Mouse (Mus musculus) heart, embryonic 13.5 days (tissue): ENCODE data around the gene Hnrnpl. TPM values are rescaled to one million over a fixed set of nuclear protein-coding genes. Genes with fewer than 3 reads are reported as not detected.
A peak's percentile ranks its signal among the peaks of the same experiment; 100 is the strongest.
"Not testable (repeated sequence)": the region's sequence is repeated elsewhere in the genome, so short reads cannot be mapped to it uniquely, and the experiment has no call there.

ENCODE experiments used
- ATAC-seq: fragments of 200-750 bp; cut with Nextera tagmentation; 2 replicates; pipeline ENCODE4 v1.8.0; 2017; ENCODE audit warnings: moderate TSS enrichment; ENCODE audit not compliant: insufficient number of reproducible peaks, low FRiP score, low TSS enrichment; ENCODE audit errors: extremely low read depth
- H3K27ac ChIP-seq: fragments of 300-500 bp; sonication (generic); replicated peaks from 2 replicates; pipeline ENCODE4 v1.5.1; 2015; ENCODE audit warnings: moderate library complexity, mild to moderate bottlenecking, inconsistent platforms
- H3K27me3 ChIP-seq: fragments of 300-500 bp; sonication (generic); replicated peaks from 2 replicates; pipeline ENCODE4 v1.6.1; 2015; ENCODE audit warnings: mild to moderate bottlenecking, inconsistent platforms
- H3K36me3 ChIP-seq: fragments of 300-500 bp; sonication (generic); 2 replicates; pipeline ENCODE4 v1.6.1; 2015; ENCODE audit warnings: mild to moderate bottlenecking, inconsistent platforms
- H3K4me1 ChIP-seq: fragments of 300-500 bp; sonication (generic); 2 replicates; pipeline ENCODE4 v1.6.1; 2015; ENCODE audit warnings: inconsistent platforms
- H3K4me2 ChIP-seq: fragments of 300-500 bp; sonication (generic); 2 replicates; pipeline ENCODE4 v1.6.1; 2015; ENCODE audit warnings: inconsistent platforms, mild to moderate bottlenecking, moderate library complexity
- H3K4me3 ChIP-seq: fragments of 300-500 bp; sonication (generic); 2 replicates; pipeline ENCODE4 v1.5.1; 2015; ENCODE audit warnings: moderate library complexity, mild to moderate bottlenecking, inconsistent platforms
- H3K9ac ChIP-seq: fragments of 300-500 bp; sonication (generic); 2 replicates; pipeline ENCODE4 v1.6.1; 2015; ENCODE audit warnings: inconsistent platforms, mild to moderate bottlenecking, moderate library complexity
- H3K9me3 ChIP-seq: fragments of 300-500 bp; sonication (generic); 2 replicates; pipeline ENCODE4 v1.6.1; 2016; ENCODE audit warnings: inconsistent platforms
- WGBS: fragments of 180-500 bp; shearing (Covaris S2); methylation state at CpG from one replicate; pipeline ENCODE4 v1.1.7; 2015; ENCODE audit warnings: mixed read lengths; 5-methylcytosine and 5-hydroxymethylcytosine counted together
- polyA plus RNA-seq: library from polyadenylated mRNA; unstranded; fragments of >200 nt; fragmentation: Nextera tagmentation; extraction: Ambion mirVana; gene quantifications from 2 replicates; pipeline ENCODE4 v1.2.1, GENCODE M21; 2015

Gene Hnrnpl
- polyA plus RNA-seq, 1 experiment from 2014 or later = 168 TPM

DNA sequence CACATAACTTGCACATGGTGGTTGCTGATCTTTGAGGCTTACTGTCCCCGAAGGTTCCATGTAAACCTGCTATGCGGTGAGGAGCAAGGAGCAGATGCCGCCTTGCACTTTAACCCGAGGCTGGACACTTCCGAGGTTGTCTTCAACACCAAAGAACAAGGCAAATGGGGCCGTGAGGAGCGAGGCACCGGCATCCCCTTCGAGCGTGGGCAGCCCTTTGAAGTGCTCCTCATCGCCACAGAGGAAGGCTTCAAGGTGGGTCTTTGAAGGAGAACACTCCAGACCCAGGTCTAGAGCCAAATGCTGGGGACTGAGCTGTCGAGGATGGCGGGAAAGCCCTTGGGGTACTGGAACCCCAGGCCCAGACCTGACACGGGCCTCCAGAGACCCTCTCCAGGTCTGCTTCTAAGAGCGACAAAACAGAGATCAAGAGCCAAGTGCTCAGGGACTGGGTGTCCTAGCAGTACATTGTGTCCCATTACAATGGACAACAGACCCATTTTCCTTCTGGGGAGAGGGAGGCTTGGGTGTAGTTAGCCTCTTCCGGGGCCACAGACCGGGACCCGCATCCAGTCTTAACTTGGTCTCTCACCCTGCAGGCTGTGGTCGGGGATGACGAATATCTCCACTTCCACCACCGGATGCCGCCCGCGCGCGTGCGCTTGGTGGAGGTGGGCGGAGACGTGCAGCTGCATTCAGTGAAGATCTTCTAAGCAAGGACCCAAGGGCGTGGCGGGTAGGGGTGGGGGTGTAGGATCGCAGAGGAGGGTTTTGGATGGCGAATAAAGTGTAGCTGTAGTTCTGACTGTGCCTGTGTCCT, 57.4 kb downstream of the Hnrnpl start:
- H3K4me3 ChIP-seq = peak overlapping the region; percentile 41
- WGBS = 37% methylated on average over 33 of the region's 33 CpGs
- peak overlapping the region; percentile 36; the same call in 1 of the 2 replicates for H3K27ac ChIP-seq
- no peaks in the 10 kb centered on the region for H3K27me3 ChIP-seq
- peak overlapping the region; percentile 71 for H3K9ac ChIP-seq
- 0 out of 2 replicates have a peak, but pooled peaks cover 4% of the 10 kb centered on the region for H3K9me3 ChIP-seq
- H3K36me3 ChIP-seq = no peaks in the 10 kb centered on the region
- ATAC-seq = peak; percentile 35; the same call in 1 of the 2 replicates
- peaks cover 26% of the 10 kb centered on the region for H3K4me1 ChIP-seq
- H3K4me2 ChIP-seq = peak overlapping the region; percentile 68

GRCm38 (mm10) chr7:28866769-28867507, 58.6 kb downstream of the Hnrnpl start:
- Histone ChIP-seq H3K4me3 (no peak overlapping the region), H3K4me2 (no peak overlapping the region), H3K9ac (0 out of 2 replicates have a peak overlapping the region, but pooled peaks have one; percentile 56), H3K4me1 (peaks cover 26% of the 10 kb centered on the region), H3K9me3 (no peaks in the 10 kb centered on the region), H3K36me3 (no peaks in the 10 kb centered on the region), H3K27ac (no peak overlapping the region), H3K27me3 (no peaks in the 10 kb centered on the region)
- 91% methylated on average over 28 of the region's 28 CpGs for WGBS
- no peak for ATAC-seq

- Histone ChIP-seq H3K4me3 (peak overlapping the region; percentile 34; the same call in 1 of the 2 replicates), H3K9ac (peak overlapping the region; percentile 56; the same call in 1 of the 2 replicates), H3K4me2 (peak overlapping the region; percentile 61), H3K4me1 (peaks cover 26% of the 10 kb centered on the region)
- H3K27ac ChIP-seq, H3K9me3 ChIP-seq, H3K36me3 ChIP-seq, H3K27me3 ChIP-seq: not testable (repeated sequence)
- 27% methylated on average over 23 of the region's 23 CpGs for WGBS
- ATAC-seq = 0 out of 2 replicates have a peak, but pooled peaks have one; percentile 26
Measured at GRCm38 (mm10) chr7:28867508-28868340, 59.4 kb downstream of the Hnrnpl start.

DNA sequence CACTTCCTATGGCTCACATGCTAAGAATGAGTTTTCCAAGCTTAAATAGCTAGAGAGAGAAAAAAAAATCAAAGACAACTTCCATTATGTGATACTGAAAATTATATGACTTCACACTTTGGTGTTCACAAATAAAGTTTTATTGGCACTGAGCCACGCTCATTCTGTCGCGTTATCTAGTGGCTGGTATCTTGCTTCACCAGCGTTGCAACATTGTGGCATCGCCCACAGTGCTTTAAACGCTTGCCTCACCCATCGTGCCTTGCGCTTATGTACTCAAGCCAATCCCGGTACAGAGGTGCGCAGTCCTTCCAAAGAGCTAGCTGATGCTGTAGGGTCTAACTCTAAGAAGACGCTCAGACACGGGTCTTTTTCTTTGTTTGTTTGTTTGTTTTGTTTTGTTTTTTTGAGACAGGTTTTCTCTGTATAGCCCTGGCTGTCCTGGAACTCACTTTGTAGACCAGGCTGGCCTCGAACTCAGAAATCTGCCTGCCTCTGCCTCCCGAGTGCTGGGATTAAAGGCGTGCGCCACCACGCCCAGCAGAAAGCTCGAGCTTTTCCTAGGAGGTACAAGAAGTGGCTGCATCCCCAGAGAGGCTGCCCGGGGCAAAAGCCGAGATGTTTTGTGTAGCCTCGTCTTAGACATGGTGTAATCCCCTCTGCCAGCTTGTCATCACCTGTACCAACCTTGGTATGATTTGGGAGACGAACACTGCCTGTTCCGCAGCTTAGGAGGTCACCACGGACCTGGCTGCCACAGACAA, 62.7 kb downstream of the Hnrnpl start:
- Histone ChIP-seq H3K27ac (no peak overlapping the region), H3K9ac (no peak overlapping the region), H3K4me1 (peaks cover 6% of the 10 kb centered on the region; the same call in 1 of the 2 replicates), H3K36me3 (no peaks in the 10 kb centered on the region), H3K4me3 (no peak overlapping the region), H3K9me3 (no peaks in the 10 kb centered on the region), H3K27me3 (no peaks in the 10 kb centered on the region), H3K4me2 (no peak overlapping the region)
- 81% methylated on average over 24 of the region's 24 CpGs for WGBS
- no peak for ATAC-seq

Other genes starting within 250 kb of the Hnrnpl start
- 18.7 and 23.3 TPM in 2 replicates for gene Samd4b, start 210.4 kb upstream of the Hnrnpl start, polyA plus RNA-seq
- gene Pak4, start 210.4 kb upstream of the Hnrnpl start, polyA plus RNA-seq = 27.9 and 30.5 TPM in 2 replicates
- not detected in 2 replicates for gene Acp7, start 177.2 kb upstream of the Hnrnpl start, polyA plus RNA-seq
- 4.2 and 4.7 TPM in 2 replicates for gene Fbxo27, start 115.7 kb upstream of the Hnrnpl start, polyA plus RNA-seq
- 10.6 and 11.4 TPM in 2 replicates for gene Fbxo17, start 91.7 kb upstream of the Hnrnpl start, polyA plus RNA-seq
- gene Mrps12, start 66.7 kb upstream of the Hnrnpl start, polyA plus RNA-seq = 108 and 117 TPM in 2 replicates
- gene Sars2, start 66.5 kb upstream of the Hnrnpl start, polyA plus RNA-seq = 20.2 and 20.4 TPM in 2 replicates
- not detected in 2 replicates for gene Ccer2, start 52.4 kb upstream of the Hnrnpl start, polyA plus RNA-seq
- 48.9 and 51.5 TPM in 2 replicates for gene Sirt2, start 41.8 kb upstream of the Hnrnpl start, polyA plus RNA-seq
- gene Nfkbib, start 41.0 kb upstream of the Hnrnpl start, polyA plus RNA-seq = 30.5 and 32.7 TPM in 2 replicates
- 2.7 and 3.6 TPM in 2 replicates for gene Rinl, start 19.6 kb upstream of the Hnrnpl start, polyA plus RNA-seq
- gene Ech1, start 16.7 kb downstream of the Hnrnpl start, polyA plus RNA-seq = 169 and 182 TPM in 2 replicates
- 4.3 and 5.6 TPM in 2 replicates for gene Lgals4, start 25.3 kb downstream of the Hnrnpl start, polyA plus RNA-seq
- 1.5 and 1.6 TPM in 2 replicates for gene Lgals7, start 55.3 kb downstream of the Hnrnpl start, polyA plus RNA-seq
- gene Capn12, start 72.9 kb downstream of the Hnrnpl start, polyA plus RNA-seq = 0.15 and 0.38 TPM in 2 replicates
- 259 and 266 TPM in 2 replicates for gene Actn4, start 153.8 kb downstream of the Hnrnpl start, polyA plus RNA-seq
- gene Eif3k, start 173.3 kb downstream of the Hnrnpl start, polyA plus RNA-seq = 257 and 300 TPM in 2 replicates
- 3.4 and 5.3 TPM in 2 replicates for gene Map4k1, start 173.5 kb downstream of the Hnrnpl start, polyA plus RNA-seq